Mouse (Mus musculus) forebrain, embryonic 13.5 days (tissue): ENCODE measurements around the gene Zbtb46. TPM values are rescaled to one million over a fixed set of nuclear protein-coding genes. Genes with fewer than 3 reads are reported as not detected.

Experiments used
- ATAC-seq: fragments of 200-750 bp; cut with Nextera tagmentation; 2 replicates; pipeline ENCODE4 v1.8.0; 2017
- H3K27ac ChIP-seq: fragments of 300-500 bp; sonication (generic); 2 replicates; pipeline ENCODE4 v1.5.1; 2015; ENCODE audit warnings: inconsistent platforms, mild to moderate bottlenecking, moderate library complexity
- H3K27me3 ChIP-seq: fragments of 300-500 bp; sonication (generic); 2 replicates; pipeline ENCODE4 v1.6.1; 2015; ENCODE audit warnings: mild to moderate bottlenecking, inconsistent platforms
- H3K36me3 ChIP-seq: fragments of 300-500 bp; sonication (generic); 2 replicates; pipeline ENCODE4 v1.6.1; 2015; ENCODE audit warnings: mild to moderate bottlenecking, inconsistent platforms; ENCODE audit not compliant: poor library complexity, severe bottlenecking
- H3K4me1 ChIP-seq: fragments of 300-500 bp; sonication (generic); 2 replicates; pipeline ENCODE4 v1.6.1; 2015; ENCODE audit warnings: inconsistent platforms
- H3K4me2 ChIP-seq: fragments of 300-500 bp; sonication (generic); 2 replicates; pipeline ENCODE4 v1.6.1; 2015; ENCODE audit warnings: inconsistent platforms, mild to moderate bottlenecking, moderate library complexity
- H3K4me3 ChIP-seq: fragments of 300-500 bp; sonication (generic); 2 replicates; pipeline ENCODE4 v1.5.1; 2015; ENCODE audit warnings: mild to moderate bottlenecking, inconsistent platforms
- H3K9ac ChIP-seq: fragments of 300-500 bp; sonication (generic); 2 replicates; pipeline ENCODE4 v1.6.1; 2015; ENCODE audit warnings: mild to moderate bottlenecking, inconsistent platforms
- H3K9me3 ChIP-seq: fragments of 300-500 bp; sonication (generic); replicated peaks from 2 replicates; pipeline ENCODE4 v1.6.1; 2016; ENCODE audit warnings: inconsistent platforms
- WGBS: fragments of 180-500 bp; shearing (Covaris S2); methylation state at CpG from one replicate; pipeline ENCODE4 v1.1.7; 2015; 5-methylcytosine and 5-hydroxymethylcytosine counted together
- polyA plus RNA-seq: library from polyadenylated mRNA; unstranded; fragments of >200 nt; fragmentation: Nextera tagmentation; extraction: Ambion mirVana; gene quantifications from 2 replicates; pipeline ENCODE4 v1.2.1, GENCODE M21; 2015

Zbtb46 gene
- polyA plus RNA-seq, 1 experiment from 2014 or later: 10.2 TPM

- no peak for ATAC-seq
- H3K27ac ChIP-seq: no peak overlapping the region
- H3K27me3 ChIP-seq: no peaks in the 10 kb centered on the region
- H3K4me2 ChIP-seq: no peak overlapping the region
- no peak overlapping the region for H3K9ac ChIP-seq
- H3K36me3 ChIP-seq: peaks cover 45% of the 10 kb centered on the region
- WGBS: 98% methylated on average over 2 of the region's 2 CpGs
- H3K4me3 ChIP-seq: no peak overlapping the region
- H3K9me3 ChIP-seq: no peaks in the 10 kb centered on the region
- no peaks in the 10 kb centered on the region for H3K4me1 ChIP-seq
Observed at GRCm38 (mm10) chr2:181377230-181377629, 82.0 kb downstream of the Zbtb46 start.

- no peak for ATAC-seq
- peaks cover 40% of the 10 kb centered on the region for H3K36me3 ChIP-seq
- H3K27ac ChIP-seq: no peak overlapping the region
- WGBS: 94% methylated on average over 2 of the region's 2 CpGs
- H3K27me3 ChIP-seq: no peaks in the 10 kb centered on the region
- no peak overlapping the region for H3K4me3 ChIP-seq
- no peaks in the 10 kb centered on the region for H3K9me3 ChIP-seq
- H3K4me2 ChIP-seq: no peak overlapping the region
- no peaks in the 10 kb centered on the region for H3K4me1 ChIP-seq
- no peak overlapping the region for H3K9ac ChIP-seq
Observed at GRCm38 (mm10) chr2:181375787-181376186, 83.4 kb downstream of the Zbtb46 start.

GRCm38 (mm10) chr2:181370001-181370400 lies 89.2 kb downstream of the Zbtb46 start:
- 98% methylated on average over 5 of the region's 5 CpGs for WGBS
- Histone ChIP-seq H3K4me3 (no peak overlapping the region), H3K36me3 (peaks cover 30% of the 10 kb centered on the region), H3K4me2 (no peak overlapping the region), H3K27ac (no peak overlapping the region), H3K9ac (no peak overlapping the region), H3K9me3 (no peaks in the 10 kb centered on the region), H3K4me1 (peaks cover 35% of the 10 kb centered on the region), H3K27me3 (no peaks in the 10 kb centered on the region)
- no peak for ATAC-seq

GRCm38 (mm10) chr2:181365655-181366075 lies 93.6 kb downstream of the Zbtb46 start:
- H3K27ac ChIP-seq: peak overlapping the region; percentile 85
- H3K9me3 ChIP-seq: no peaks in the 10 kb centered on the region
- H3K4me3 ChIP-seq: peak overlapping the region; percentile 81
- H3K4me1 ChIP-seq: peaks cover 44% of the 10 kb centered on the region
- WGBS: under 1% methylated on average over 20 of the region's 20 CpGs
- H3K27me3 ChIP-seq: no peaks in the 10 kb centered on the region
- H3K36me3 ChIP-seq: peaks cover 49% of the 10 kb centered on the region
- peak; percentile 55 for ATAC-seq
- peak overlapping the region; percentile 98 for H3K4me2 ChIP-seq
- peak overlapping the region; percentile 92 for H3K9ac ChIP-seq

GRCm38 (mm10) chr2:181364860-181365596 lies 94.2 kb downstream of the Zbtb46 start, which contains the start of the genes Zgpat and Arfrp1:
Gene Zgpat (plus strand): TSS chr2:181364928.
Gene Arfrp1 (minus strand): TSS chr2:181365404.
- Histone ChIP-seq H3K9ac (peak within 1 kb of the TSS; percentile 92), H3K4me1 (peaks cover 44% of the 10 kb centered on the region), H3K27me3 (no peaks in the 10 kb centered on the region), H3K36me3 (peaks cover 49% of the 10 kb centered on the region), H3K4me3 (peak within 1 kb of the TSS; percentile 81), H3K27ac (peak within 1 kb of the TSS; percentile 85), H3K4me2 (peak within 1 kb of the TSS; percentile 98), H3K9me3 (no peaks in the 10 kb centered on the region)
- peak; percentile 95 for ATAC-seq
- under 1% methylated on average over 70 of the region's 71 CpGs for WGBS

GRCm38 (mm10) chr2:181364487-181364859 lies 94.8 kb downstream of the Zbtb46 start:
- H3K4me3 ChIP-seq: peak overlapping the region; percentile 81
- H3K4me2 ChIP-seq: peak overlapping the region; percentile 98
- ATAC-seq: no peak; the same call in 1 of the 2 replicates
- peak overlapping the region; percentile 85 for H3K27ac ChIP-seq
- H3K9me3 ChIP-seq: no peaks in the 10 kb centered on the region
- H3K27me3 ChIP-seq: no peaks in the 10 kb centered on the region
- H3K36me3 ChIP-seq: peaks cover 49% of the 10 kb centered on the region
- WGBS: 9% methylated on average over 14 of the region's 14 CpGs
- H3K4me1 ChIP-seq: peaks cover 43% of the 10 kb centered on the region
- peak overlapping the region; percentile 92 for H3K9ac ChIP-seq

GRCm38 (mm10) chr2:181363946-181364345 lies 95.3 kb downstream of the Zbtb46 start:
- H3K9ac ChIP-seq: peak overlapping the region; percentile 92
- H3K27ac ChIP-seq: no peak overlapping the region
- H3K4me3 ChIP-seq: peak overlapping the region; percentile 81
- H3K9me3 ChIP-seq: no peaks in the 10 kb centered on the region
- H3K36me3 ChIP-seq: peaks cover 49% of the 10 kb centered on the region
- peak overlapping the region; percentile 98 for H3K4me2 ChIP-seq
- no peaks in the 10 kb centered on the region for H3K27me3 ChIP-seq
- 75% methylated on average over 3 of the region's 3 CpGs for whole genome bisulfite sequencing
- no peak for ATAC-seq
- peaks cover 38% of the 10 kb centered on the region for H3K4me1 ChIP-seq

- no peak overlapping the region for H3K4me3 ChIP-seq
- H3K9me3 ChIP-seq: no peaks in the 10 kb centered on the region
- WGBS: 80% methylated on average over 3 of the region's 3 CpGs
- no peak overlapping the region for H3K4me2 ChIP-seq
- ATAC-seq: no peak
- no peaks in the 10 kb centered on the region for H3K4me1 ChIP-seq
- H3K27ac ChIP-seq: no peak overlapping the region
- no peaks in the 10 kb centered on the region for H3K27me3 ChIP-seq
- no peak overlapping the region for H3K9ac ChIP-seq
- H3K36me3 ChIP-seq: peaks cover 98% of the 10 kb centered on the region
Observed at GRCm38 (mm10) chr2:181356780-181357179, 102.4 kb downstream of the Zbtb46 start.

- 93% methylated on average over 6 of the region's 6 CpGs for WGBS
- peaks cover 89% of the 10 kb centered on the region for H3K36me3 ChIP-seq
- no peak overlapping the region for H3K9ac ChIP-seq
- no peak for ATAC-seq
- no peaks in the 10 kb centered on the region for H3K4me1 ChIP-seq
- H3K9me3 ChIP-seq: no peaks in the 10 kb centered on the region
- H3K4me3 ChIP-seq: no peak overlapping the region
- no peak overlapping the region for H3K4me2 ChIP-seq
- no peaks in the 10 kb centered on the region for H3K27me3 ChIP-seq
- no peak overlapping the region for H3K27ac ChIP-seq
Observed at GRCm38 (mm10) chr2:181342766-181343165, 116.5 kb downstream of the Zbtb46 start.

- ATAC-seq: no peak
- H3K27ac ChIP-seq: no peak overlapping the region
- WGBS: 79% methylated on average over 4 of the region's 4 CpGs
- no peaks in the 10 kb centered on the region for H3K4me1 ChIP-seq
- no peak overlapping the region for H3K4me2 ChIP-seq
- H3K4me3 ChIP-seq: no peak overlapping the region
- peaks cover 85% of the 10 kb centered on the region for H3K36me3 ChIP-seq
- no peaks in the 10 kb centered on the region for H3K9me3 ChIP-seq
- no peak overlapping the region for H3K9ac ChIP-seq
- no peaks in the 10 kb centered on the region for H3K27me3 ChIP-seq
Observed at GRCm38 (mm10) chr2:181340426-181340825, 118.8 kb downstream of the Zbtb46 start.
